Mouse (Mus musculus) adrenal gland, adult (tissue): ENCODE results near the gene Ift74.
A peak's percentile ranks its signal among the peaks of the same experiment; 100 is the strongest.

Experiments used
- DNase-seq, 2 experiments: peaks; one replicate each; pipeline ENCODE4 v3.0.0; 2022 to 2023; ENCODE audit warnings: low spot score in 1 of 2; ENCODE audit not compliant: inconsistent age in 2 of 2

Ift74 gene

DNA sequence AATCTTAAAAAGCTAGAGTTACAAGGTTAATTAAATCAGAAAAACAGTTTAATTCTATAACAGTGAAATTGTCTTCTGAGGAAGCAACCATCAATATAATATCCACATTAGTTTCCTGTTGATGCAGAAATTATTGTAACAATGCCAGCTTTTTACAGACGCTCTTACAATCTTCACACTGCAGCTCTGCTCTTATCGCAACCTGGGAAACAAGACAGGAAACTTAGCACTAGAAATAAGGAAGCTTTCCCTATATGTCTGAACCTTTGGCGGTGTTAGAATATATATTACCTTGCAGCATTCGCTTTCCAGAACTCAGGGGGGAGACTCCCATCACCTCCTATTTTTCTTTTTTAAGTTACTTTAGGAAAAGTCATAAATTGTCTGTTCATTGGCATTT lies 76.8 kb downstream of the Ift74 start:
- DNase-seq: no peak

DNA sequence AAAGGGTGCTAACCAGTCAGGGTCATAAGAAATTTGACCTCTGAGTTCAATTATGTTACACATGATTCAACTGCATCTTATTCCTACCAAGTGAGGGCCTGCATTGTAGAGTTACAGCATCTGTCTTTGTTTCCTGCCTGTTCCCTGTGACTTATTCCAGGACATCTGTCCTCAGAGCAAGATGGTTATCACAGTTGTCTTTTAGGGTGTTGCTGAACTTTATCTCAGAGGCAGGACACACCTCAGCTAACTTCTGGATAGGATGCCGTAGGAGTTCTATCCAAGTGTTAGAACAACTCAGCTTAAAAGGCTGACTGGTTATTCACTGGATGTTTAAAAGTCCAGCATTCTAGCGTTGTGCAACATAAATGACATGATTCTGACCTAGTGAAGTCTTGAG lies 77.9 kb downstream of the Ift74 start:
- DNase-seq: no peak

DNA sequence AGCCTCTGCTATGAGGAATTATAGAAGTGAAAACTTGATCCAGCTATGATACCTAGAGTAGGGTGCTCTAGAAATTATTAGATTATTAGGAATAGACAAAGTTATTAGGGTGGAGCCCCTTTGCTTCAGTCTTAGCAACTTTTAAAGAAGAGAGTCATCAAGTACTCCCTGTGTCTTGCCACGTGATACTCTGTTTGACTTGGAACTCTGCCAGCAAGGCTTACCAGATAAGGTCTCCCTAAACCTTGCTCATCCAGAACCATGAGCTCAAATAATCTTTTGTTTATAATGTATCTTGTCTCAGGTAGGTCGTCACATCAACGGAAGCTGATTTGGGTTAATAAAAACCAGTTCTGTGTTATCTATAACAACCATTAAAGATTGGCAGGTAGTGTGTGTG lies 82.1 kb downstream of the Ift74 start:
- DNase-seq: peak in 1 of 2 experiments; percentile 31

DNA sequence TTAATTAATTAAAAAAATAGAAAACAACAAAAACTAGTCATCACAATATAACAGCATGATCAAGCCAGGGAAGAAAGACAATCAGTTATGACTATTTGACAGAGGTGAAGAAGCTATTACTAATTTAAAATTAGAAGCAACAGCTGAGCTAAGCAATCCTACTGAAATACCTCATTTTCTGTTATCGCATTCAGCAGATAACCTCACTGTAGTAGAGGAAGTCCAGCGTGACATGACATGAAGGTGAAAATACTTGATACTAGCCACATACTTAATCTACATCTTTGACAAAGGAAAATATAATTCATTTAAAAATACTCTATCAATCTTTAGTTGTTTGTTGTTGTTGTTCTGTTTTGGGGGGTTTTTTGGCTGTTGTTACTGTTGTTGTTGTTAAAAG lies 96.7 kb downstream of the Ift74 start:
- DNase-seq: no peak

DNA sequence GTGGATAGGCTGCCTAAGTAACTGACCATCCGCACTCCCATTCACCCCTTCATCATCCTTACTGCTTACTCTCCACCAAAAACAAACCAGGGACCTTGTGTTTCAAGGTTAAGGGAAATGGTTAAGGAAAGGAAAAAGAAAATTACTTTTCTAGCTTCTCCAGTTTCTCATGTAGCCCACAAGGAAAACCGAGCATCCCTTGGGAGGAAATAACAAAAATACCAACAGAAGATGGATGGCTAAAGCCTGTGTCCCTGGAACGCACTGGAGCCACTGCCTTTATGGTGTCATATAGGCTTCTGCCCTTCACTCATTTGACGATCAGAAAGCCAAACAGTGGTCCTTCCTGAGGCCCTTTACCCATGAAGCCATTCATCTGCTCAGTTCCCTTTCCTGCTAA lies 97.1 kb downstream of the Ift74 start:
- DNase-seq: peak in 1 of 2 experiments; percentile 24

DNA sequence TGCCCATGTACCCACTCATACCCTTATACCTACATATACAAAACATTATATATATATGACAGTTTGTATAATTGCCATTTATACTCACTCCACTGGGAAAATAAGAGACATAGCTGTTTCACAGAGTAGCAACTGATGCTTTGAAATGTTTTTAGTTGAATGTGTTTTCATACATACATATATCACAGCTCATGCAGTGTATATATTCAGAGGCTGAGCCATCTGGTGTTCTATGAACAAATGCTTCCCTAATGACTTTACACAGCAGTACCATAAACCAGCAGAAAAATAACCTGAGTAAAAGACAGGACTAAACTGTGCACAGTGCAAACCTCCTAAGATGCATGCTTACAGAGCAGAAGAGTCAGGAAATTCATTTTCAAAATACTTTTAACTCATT lies 99.5 kb downstream of the Ift74 start:
- no peak for DNase-seq

DNA sequence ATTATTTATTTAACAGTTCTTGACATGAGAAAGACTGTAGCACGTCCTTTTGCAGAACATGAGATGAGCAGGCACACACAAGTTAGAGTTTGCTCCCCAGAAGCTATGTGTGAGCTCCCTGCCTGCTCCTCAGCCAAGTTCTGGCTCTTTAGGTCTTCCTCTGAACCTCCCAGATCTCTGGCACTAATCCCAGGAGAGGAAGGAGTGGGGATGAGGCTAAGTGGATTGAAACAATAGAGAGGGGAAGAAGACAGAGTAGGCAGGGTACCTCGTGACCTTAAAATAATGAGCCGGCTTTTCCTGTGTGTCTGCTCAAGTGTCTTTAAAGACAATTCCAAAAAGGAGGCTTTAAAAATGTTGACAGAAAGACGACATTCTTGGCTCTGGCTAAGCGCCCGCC lies 100.9 kb downstream of the Ift74 start:
- DNase-seq: peak in 1 of 2 experiments; percentile 49

DNA sequence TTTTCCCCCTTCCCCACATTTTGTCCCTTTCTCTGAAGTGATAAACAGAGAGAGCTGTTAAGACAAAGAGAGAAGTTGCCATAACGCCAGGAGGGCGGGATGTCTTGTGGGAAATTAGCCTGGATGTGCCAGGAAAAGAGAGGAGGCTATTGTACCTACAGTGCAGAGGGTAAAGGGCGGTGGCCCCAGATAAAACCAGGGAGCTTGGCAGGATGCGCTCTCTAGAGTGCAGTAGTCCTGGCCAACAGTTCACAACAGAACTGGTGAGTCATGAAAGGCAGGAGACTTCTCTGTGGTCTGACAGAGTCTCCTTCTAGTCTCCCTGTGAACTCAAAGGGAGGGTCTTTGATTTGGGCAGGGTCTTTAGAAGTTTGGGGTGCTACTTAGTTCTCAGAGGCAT lies 111.5 kb downstream of the Ift74 start:
- DNase-seq: peak in 1 of 2 experiments; percentile 43

DNA sequence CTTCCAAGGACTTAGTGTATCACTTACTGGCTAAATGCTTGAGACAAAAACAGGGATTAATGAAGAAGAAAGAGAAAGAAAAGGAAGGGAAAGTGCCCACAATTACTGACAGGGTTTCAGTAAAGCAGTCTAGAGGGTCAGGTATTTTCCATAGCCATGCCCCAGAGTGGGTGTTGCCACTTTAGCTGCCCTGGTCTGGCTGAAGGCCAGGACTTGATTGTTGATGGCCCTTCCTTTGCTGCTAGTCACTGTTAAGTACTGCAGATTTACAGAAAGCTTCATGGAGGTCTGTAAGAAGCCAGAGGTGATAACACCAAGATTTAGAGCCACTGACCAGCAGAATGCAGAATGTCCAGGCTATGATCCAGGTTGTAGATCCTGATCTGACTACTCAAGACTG lies 118.4 kb downstream of the Ift74 start:
- DNase-seq: no peak

DNA sequence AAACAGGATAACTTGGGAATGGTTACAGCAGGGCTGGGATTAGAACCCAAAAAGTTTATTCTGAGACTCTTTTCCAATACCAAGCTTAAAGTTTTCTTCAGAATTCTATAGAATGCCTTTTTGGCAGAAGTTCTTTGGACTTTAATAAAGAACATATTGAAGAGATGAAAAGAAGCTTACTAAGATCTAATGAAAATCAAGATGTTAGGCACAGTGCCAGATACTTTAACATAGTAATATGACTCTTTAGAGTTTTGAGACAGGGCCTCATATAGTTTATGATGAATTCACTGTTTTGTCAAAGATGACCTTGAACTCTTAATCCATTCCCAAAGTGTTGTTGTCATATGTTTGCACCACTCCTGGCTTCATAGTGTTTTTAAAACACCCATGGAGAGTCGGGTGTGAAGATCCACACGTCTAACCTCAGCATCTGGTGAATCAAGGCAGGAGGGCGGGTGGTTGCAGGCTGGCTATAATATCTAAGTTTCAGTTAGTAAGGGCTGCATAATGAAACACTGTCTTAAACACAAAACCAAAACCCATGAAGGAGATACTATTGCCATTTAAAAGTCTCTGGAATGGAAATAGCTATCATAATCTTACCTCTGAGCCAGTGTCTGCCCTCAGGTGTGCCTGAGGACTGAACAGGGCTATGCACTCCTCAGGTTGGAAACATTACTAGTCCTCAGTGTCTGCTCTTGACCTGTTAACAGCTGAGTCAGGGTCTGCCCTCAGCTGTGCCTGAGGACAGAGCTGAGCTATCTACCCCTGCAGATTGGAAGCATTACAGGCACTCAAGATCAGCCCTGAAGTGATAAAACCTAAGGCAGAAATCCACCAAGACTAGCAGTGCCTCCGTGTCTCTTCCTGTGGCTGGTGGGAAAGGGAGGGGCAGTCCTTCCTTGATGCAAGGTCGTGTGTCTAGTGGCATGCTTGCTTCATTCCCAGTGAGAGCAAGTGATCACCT lies 123.3 kb downstream of the Ift74 start:
- no peak for DNase-seq

DNA sequence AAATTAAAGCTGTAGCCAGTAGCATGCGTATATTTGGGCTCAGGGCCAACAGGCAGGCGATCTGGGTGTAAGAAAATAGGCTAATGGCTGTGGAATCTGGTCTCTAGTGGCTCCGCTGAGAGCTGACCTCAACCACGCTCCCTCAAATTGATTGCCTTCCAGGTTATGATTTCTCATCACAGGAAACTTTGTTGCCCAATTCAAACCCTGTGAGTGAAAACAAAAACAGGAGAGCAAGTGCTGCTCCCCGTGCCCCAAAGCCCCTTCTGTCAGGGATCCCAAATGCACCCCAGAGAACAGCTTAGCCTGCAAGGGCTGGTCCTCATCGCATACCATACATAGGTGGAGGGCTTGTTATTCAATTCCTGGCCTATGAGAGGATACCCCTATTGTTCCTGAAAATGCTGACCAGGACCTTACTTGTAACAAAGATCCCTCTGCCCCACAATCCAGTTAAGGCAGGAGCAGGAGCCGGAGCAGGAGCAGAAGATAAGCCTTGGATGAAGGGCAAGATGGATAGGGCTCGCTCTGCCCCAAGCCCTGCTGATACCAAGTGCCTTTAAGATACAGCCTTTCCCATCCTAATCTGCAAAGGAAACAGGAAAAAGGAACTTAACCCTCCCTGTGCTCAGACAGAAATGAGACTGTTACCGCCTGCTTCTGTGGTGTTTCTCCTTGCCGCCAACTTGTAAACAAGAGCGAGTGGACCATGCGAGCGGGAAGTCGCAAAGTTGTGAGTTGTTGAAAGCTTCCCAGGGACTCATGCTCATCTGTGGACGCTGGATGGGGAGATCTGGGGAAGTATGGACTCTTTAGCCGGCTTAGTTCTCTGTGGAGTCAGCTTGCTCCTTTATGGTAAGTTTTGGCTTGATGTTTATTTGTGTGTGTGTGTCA lies 124.8 kb downstream of the Ift74 start, which contains the start of gene Tek:
Tek (plus strand) TSS at position 452 of the 894 bp plus-strand sequence.
- DNase-seq: peak; percentile 11 to 49

DNA sequence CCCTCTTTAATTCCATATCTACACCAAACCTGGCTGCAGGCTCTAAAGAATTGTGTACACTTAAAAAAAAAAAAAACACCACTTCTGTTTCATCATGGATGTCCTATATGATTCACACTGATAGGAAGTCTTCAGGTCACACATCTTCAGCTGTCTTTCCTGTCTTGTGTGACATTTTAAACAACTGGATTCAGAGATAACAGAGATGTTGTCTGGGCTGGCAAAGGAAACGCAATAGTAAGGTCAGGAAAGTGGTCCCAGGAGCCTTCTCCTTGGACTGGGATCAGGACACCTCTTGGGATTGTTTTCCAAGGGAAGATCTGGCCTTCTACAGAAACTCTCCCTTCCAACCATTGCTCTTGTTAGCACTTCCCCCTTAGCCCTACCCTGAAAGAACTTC lies 127.5 kb downstream of the Ift74 start:
- peak in 1 of 2 experiments; percentile 44 for DNase-seq
